In the genomic region with DNA sequence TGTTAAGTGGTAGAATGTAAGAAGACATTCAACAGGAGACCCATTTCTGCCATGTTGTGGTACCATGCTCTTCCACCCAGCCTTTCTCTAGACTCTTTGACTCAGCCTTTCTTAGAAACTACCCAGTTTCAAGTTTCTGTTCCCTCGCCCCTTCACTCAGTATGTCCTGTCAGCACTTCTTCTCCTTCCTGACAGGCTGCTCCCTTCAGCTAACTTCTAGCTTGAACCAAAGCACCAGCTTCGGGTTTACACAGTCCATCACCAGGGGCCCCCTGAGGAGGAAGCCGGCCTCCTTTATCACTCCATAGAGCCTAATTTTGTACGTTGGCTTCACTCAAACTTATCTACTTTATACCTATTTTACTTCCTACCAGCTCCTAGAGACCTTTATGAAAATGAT, we compare ENCODE assay signal across 19 mouse cellular contexts.
"Had no signal": no experiment of that assay in that cellular context is flagged by ENCODE, and none has a peak within 500 bp of the region (broad histone marks: within the 10 kb centered on the region; RNA-seq: fewer than 3 reads in every experiment).

No protein-coding gene starts in this region.

- ATAC-seq: intestine, embryonic 15.5 days; lung, postnatal 0 days; midbrain, embryonic 15.5 days had no signal

- H3K27ac ChIP-seq: intestine, embryonic 15.5 days; kidney, embryonic 15.5 days; liver, embryonic 13.5 days; midbrain, embryonic 12.5 days; midbrain, embryonic 15.5 days; neural tube, embryonic 12.5 days; neural tube, embryonic 15.5 days; stomach, embryonic 15.5 days had no signal

- H3K4me3 ChIP-seq: intestine, embryonic 15.5 days; kidney, embryonic 15.5 days; left cerebral cortex, adult 2 months; liver, embryonic 13.5 days; midbrain, embryonic 12.5 days; midbrain, embryonic 15.5 days; neural tube, embryonic 12.5 days; neural tube, embryonic 15.5 days; stomach, embryonic 15.5 days had no signal

- H3K36me3 ChIP-seq: intestine, embryonic 15.5 days; kidney, embryonic 15.5 days; liver, embryonic 13.5 days; midbrain, embryonic 12.5 days; midbrain, embryonic 15.5 days; neural tube, embryonic 12.5 days; neural tube, embryonic 15.5 days; stomach, embryonic 15.5 days had no signal

- H3K9me3 ChIP-seq: intestine, embryonic 15.5 days; kidney, embryonic 15.5 days; liver, embryonic 13.5 days; midbrain, embryonic 12.5 days; midbrain, embryonic 15.5 days; neural tube, embryonic 12.5 days; neural tube, embryonic 15.5 days; stomach, embryonic 15.5 days had no signal

- DNase-seq: kidney, adult 11 months; kidney, adult 8-10 months; kidney, postnatal 10 days; kidney, postnatal 36 days; liver, embryonic 13.5 days; lung, embryonic 14.5 days; right cerebral cortex, adult 18-20 months; right cerebral cortex, postnatal 14 days; right cerebral cortex, postnatal 4 days; thymus, postnatal 36 days had no signal

- H3K27me3 ChIP-seq: intestine, embryonic 15.5 days; kidney, embryonic 15.5 days; liver, embryonic 13.5 days; midbrain, embryonic 12.5 days; midbrain, embryonic 15.5 days; neural tube, embryonic 12.5 days; neural tube, embryonic 15.5 days; stomach, embryonic 15.5 days had no signal
